Mouse (Mus musculus) CD4-positive helper T cell, adult 2 months (primary cell): ENCODE data around the gene Zfp784.
"Not testable (repeated sequence)": the region's sequence is repeated elsewhere in the genome, so short reads cannot be mapped to it uniquely, and the experiment has no call there.

Experiments
- DNase-seq: peaks from one replicate; pipeline ENCODE4 v3.0.0-alpha.2; 2012; ENCODE audit warnings: low read depth, missing footprints, low spot score

The Zfp784 gene

DNA sequence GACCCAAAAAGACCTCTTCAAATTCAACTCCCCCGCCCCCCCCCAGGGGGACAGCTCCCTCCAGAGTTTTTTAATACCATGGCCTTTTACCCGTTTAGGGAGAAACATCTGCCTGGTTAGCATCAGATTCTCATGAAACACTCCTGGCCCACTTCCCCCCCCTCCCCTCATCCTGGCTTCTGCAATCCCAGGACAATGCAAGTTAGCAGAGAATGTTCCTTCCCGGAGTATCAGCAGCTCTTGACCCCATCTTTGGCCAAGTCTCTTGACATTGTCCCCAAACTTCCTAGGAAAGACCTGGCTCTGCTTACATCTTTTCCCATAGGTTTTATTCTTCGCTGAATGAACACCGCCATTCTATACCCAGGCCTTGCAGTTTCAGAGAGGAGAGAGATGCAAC is 17.0 kb downstream of the Zfp784 start:
- DNase-seq: no peak

DNA sequence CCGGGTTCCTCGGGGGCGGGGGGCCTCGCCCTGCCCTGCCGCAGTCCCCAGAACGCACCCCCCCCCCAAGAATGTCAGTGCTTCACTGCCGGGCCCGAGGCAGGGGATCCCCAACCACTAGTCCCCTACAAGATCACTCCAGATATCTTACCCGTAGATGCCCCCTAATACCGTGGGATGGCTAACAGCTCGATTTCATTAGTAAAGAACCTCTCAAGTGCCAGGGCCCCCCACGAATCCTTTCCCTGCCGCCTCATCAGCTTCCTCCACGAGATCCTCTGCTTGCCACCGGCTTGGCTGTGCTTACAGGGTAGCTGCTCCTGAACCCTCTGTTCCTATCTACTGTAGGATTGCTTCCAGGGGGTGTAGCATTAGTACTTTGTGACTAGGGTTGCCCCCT is 17.6 kb downstream of the Zfp784 start:
- DNase-seq: no peak

- peak; percentile 99 for DNase-seq
Measured at GRCm38 (mm10) chr7:5020000-5020681, 18.1 kb downstream of the Zfp784 start, which contains the start of the genes Zfp865 and Ccdc106. Gene Zfp865, plus strand, starts transcription at chr7:5020376. Gene Ccdc106, plus strand, starts transcription at chr7:5020553.

GRCm38 (mm10) chr7:5019576-5019975 is 18.7 kb downstream of the Zfp784 start:
- DNase-seq: not testable (repeated sequence)

- no peak for DNase-seq
Measured at GRCm38 (mm10) chr7:5017931-5018330, 20.3 kb downstream of the Zfp784 start.

DNA sequence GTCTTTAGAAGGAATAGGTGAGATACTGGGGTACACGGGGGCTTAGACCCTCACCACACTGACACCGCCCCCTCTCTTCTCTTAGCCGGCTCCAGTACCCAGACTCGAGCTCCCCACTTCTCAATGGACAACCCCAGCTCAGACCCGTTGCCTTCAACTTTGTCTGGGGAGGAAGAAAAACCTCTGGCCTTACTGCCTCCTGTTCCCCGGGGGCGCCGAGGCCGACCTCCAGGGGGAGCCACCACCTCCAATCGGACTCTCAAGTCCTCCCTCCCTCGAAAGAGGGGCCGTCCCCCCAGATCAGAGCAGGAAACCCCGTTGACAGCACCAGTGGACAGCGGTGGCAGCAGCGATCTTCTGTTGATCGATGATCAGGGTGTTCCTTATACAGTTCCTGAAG is 20.9 kb downstream of the Zfp784 start:
- DNase-seq: no peak

DNA sequence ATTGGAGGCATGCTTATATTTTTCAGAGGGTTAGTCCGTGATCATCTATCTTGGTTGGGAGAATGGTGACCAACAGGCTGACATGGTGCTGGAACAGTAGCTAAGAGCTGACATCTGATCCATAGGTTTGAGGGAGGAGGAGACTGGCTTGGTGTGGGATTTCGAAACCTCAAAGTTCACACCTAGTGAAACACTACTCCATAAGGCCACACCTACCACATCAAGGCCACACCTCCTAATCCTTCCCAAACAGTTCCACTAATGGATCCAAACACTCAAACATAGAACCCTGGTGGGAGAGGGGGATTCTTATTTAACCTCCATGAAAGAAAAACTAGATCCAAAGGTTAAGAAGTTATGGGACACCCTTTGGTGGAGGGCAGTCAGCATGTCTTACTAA is 21.3 kb downstream of the Zfp784 start:
- DNase-seq: no peak

DNA sequence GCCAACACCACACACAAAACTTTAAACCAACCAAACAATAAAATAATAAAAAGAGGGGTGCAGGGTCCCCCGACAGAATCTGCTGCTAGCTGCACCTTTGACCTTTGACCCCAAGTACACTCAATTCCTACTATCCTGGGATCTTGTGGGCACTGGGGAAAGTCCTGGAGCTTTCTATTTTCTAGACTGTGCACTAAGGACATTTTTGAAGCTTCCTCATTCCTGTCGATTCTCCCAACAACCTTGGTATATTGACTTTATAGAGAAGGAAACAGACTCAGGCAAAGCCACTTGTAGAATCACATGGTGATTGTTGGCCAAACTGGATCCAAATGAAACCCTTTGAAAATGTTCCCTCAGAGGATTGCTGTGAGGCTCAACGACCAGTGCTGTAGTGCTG is 22.2 kb downstream of the Zfp784 start:
- no peak for DNase-seq

GRCm38 (mm10) chr7:5015118-5016001 is 22.9 kb downstream of the Zfp784 start, which contains the start of gene Gm44973:
Gene Gm44973, plus strand, starts transcription at chr7:5015496.
- DNase-seq: peak; percentile 97

- DNase-seq: peak; percentile 99
Measured at GRCm38 (mm10) chr7:5014251-5015117, 23.8 kb downstream of the Zfp784 start, which contains the start of the genes Zfp524 and Fiz1. Gene Zfp524, plus strand, starts transcription at chr7:5014415. Gene Fiz1, minus strand, starts transcription at chr7:5014697.

- no peak for DNase-seq
Measured at GRCm38 (mm10) chr7:5012681-5013513, 25.3 kb downstream of the Zfp784 start.

- no peak for DNase-seq
Measured at GRCm38 (mm10) chr7:5008229-5008628, 30.0 kb downstream of the Zfp784 start.

- DNase-seq: not testable (repeated sequence)
Measured at GRCm38 (mm10) chr7:5002876-5003275, 35.4 kb downstream of the Zfp784 start.

DNA sequence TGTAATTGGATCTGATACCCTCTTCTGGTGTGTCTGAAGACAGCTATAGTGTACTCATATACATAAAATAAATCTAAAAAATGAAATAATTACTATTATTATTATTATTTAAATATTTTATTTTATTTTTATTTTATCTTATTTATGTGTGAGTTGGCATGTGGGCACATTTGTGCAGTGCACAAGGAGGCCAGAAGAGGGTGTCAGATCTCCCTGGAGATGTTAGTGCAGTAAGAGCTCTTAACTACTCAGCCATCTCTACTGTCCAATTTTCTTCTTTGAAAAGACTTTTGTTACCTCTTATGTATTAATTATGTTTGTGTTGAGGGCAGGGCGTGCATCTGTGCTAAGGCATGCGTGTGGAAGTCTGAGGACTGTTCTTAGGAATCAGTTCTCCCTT is 38.4 kb downstream of the Zfp784 start:
- peak; percentile 54 for DNase-seq

DNA sequence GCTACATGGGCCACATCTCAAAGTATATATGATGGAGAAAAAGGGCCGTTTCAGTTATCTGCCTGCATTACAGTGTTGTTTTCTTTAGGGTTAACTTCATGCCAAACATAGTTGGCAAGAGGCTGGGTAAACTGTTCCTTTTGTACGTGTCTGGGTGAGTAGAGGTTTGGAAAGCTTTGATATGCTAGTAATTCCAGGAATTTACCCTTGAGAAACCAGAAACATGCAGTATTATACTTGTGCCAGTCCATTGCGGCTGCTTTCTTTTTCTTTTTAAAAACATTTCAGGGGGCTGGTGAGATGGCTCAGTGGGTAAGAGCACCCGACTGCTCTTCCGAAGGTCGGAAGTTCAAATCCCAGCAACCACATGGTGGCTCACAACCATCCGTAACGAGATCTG is 41.3 kb downstream of the Zfp784 start:
- DNase-seq: no peak

DNA sequence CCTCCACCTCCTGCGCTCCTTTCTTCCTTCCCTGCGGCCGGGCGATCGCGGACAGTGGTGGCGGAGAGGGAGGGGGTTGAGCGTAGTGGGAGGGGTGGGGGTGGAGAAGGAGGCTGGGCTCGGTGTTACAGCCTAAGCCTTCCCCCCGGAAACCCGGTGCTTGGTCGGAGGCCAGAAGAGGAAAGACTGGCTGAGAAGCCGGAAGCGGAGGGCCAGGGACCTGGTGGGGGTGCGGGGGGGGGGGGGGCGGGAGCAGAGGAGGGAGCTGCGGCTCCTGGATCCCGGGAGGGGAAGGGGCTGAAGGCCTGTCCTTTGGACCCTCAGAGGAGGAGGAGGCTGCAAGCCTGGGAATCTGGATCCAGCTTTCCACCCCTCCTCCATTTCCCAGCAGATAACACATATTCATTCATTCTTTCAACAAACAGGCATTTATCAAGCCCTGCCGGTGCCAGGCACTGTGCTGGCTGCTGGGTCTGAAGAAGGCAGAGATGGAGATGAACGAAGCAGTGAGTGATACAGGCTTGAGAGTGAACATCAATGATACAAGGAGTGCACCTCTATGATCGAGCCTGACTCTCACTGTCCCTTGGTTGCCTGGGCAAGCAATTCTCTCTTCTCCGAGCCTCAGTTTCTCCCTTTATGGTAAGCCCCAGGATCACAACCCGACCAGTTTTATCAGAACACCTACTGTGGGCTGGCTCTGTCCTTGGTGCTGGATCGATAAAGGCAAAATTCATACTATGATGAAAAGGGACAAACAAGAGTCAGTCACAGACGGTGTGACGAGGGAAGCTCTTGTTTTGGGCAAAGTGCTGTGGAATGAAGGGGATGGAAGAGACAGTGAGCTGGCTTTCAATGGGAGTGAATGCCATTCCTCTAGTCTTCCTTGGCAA is 42.0 kb downstream of the Zfp784 start, which contains the start of gene Zfp579:
Gene Zfp579 (minus strand): TSS at position 156 of the 893 bp plus-strand sequence.
- peak; percentile 83 for DNase-seq

DNA sequence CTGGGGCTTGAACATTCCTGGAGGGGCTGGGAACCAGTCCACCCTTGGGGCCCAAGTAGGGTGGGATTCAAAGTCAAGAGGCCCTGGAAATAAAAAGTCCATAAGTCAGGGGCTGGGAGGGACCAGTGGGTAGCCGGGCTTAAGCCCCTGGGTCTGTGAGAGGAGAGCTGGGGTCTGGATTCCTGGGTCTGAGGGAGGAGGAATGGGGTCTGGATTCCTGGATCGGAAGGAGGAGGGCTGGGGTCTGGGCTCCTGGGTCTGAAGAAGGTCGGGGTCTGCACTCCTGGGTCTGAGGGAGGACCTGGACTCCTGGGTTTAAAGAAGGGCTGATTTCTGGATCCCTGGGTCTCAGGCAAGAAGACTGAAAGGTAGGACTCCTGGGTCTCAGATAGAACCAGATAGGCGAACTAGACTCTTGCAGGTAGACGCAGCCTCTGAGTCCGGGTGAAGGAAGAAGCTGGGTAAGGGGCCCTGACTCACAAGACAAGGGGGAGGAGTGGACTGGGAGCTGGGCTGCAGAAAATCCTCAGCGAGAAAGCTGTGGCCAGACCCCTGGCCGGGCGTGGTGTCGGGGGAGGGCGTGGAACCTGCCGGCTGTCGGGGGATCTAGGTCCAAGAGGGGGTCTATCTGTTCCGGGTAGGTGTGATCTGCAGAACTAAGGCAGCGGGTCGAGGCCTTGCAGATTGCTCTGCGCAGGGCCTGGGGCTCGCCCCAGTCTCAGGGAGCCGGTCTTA is 42.8 kb downstream of the Zfp784 start:
- DNase-seq: no peak

DNA sequence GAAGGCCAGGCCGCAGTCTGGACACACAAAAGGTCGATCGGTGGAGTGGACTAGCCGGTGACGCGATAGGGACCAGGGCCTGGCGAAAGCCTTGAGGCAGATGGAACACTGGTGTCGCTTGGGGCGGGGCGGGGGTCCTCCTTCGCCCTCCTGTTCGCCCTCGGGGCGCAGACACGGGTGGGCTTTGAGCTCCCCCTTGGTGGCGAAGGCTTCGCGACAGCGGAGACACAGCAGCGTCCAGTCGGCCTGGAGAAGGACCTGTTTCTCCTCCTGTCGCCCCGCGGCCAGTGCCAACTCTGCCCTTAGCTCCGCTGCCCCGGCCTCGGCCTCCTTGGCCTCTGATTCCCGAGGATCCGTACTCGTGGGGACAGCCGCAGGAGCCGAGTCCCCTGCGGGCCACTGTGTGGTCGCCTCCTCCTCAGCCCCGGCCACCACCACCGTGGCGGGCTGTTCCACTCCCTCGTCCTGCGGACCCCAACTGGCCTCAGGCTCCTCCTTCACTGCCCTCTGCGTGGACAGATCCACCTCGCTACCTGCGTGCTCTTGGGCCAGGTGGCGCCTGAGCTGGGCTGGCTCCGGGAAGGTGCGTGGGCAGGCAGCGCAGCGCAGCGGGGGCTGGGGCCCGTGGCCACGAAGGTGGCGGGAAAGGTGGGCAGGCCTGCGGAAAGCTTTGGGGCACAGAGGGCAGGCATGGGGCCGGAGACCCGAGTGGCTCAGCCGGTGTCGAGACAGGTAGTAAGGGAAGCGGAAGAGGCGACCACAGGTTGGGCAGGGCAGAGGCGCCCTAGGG is 44.1 kb downstream of the Zfp784 start:
- DNase-seq: no peak
